Mouse (Mus musculus) midbrain, embryonic 12.5 days (tissue): ENCODE results near the gene Zfp978. TPM values are rescaled to one million over a fixed set of nuclear protein-coding genes. Genes with fewer than 3 reads are reported as not detected.
"Not testable (repeated sequence)": the region's sequence is repeated elsewhere in the genome, so short reads cannot be mapped to it uniquely, and the experiment has no call there.

Source experiments
- ATAC-seq: fragments of 200-750 bp; cut with Nextera tagmentation; 2 replicates; pipeline ENCODE4 v1.8.0; 2017; ENCODE audit warnings: low read depth, moderate TSS enrichment, moderate library complexity; ENCODE audit not compliant: low FRiP score
- H3K27ac ChIP-seq: fragments of 300-500 bp; sonication (generic); replicated peaks from 2 replicates; pipeline ENCODE4 v1.5.1; 2016; ENCODE audit warnings: mild to moderate bottlenecking
- H3K27me3 ChIP-seq: fragments of 300-500 bp; sonication (generic); 2 replicates; pipeline ENCODE4 v1.6.1; 2016; ENCODE audit warnings: mild to moderate bottlenecking
- H3K36me3 ChIP-seq: fragments of 300-500 bp; sonication (generic); 2 replicates; pipeline ENCODE4 v1.6.1; 2016
- H3K4me1 ChIP-seq: fragments of 300-500 bp; sonication (generic); 2 replicates; pipeline ENCODE4 v1.6.1; 2016
- H3K4me2 ChIP-seq: fragments of 300-500 bp; sonication (generic); replicated peaks from 2 replicates; pipeline ENCODE4 v1.6.1; 2016; ENCODE audit warnings: mild to moderate bottlenecking, moderate library complexity
- H3K4me3 ChIP-seq: fragments of 300-500 bp; sonication (generic); 2 replicates; pipeline ENCODE4 v1.5.1; 2016; ENCODE audit warnings: mild to moderate bottlenecking
- H3K9ac ChIP-seq: fragments of 300-500 bp; sonication (generic); replicated peaks from 2 replicates; pipeline ENCODE4 v1.6.1; 2016; ENCODE audit warnings: mild to moderate bottlenecking, moderate library complexity
- H3K9me3 ChIP-seq: fragments of 300-500 bp; sonication (generic); 2 replicates; pipeline ENCODE4 v1.6.1; 2016; ENCODE audit warnings: mild to moderate bottlenecking
- WGBS: fragments of 180-500 bp; shearing (Covaris S2); methylation state at CpG from one replicate; pipeline ENCODE4 v1.1.7; 2016; 5-methylcytosine and 5-hydroxymethylcytosine counted together
- polyA plus RNA-seq: library from polyadenylated mRNA; unstranded; fragments of >200 nt; fragmentation: Nextera tagmentation; extraction: Ambion mirVana; gene quantifications from 2 replicates; pipeline ENCODE4 v1.2.1, GENCODE M21; 2016

Zfp978 gene
- polyA plus RNA-seq, 1 experiment from 2014 or later = not detected

DNA sequence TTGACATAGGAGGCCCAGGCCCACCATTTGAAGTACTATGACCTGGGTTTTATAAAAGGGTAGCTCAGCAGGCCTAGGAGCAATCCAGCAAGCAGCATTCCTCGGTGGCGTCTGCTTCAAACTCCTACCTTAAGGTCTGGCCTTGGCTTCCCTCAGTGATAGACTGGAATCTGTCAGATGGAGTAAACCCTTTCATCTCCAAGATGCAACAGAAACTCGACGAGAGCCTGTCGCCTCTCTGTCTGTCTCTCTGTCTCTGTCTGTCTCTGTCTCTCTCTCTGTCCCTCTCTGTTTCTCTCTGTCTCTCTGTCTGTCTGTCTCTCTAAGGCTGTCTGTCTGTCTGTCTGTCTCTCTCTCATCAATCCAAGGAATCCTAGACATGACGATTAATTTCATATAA is 42.4 kb downstream of the Zfp978 start:
- ATAC-seq, H3K4me2 ChIP-seq, H3K27me3 ChIP-seq, H3K27ac ChIP-seq, H3K36me3 ChIP-seq, H3K4me1 ChIP-seq, H3K4me3 ChIP-seq, H3K9ac ChIP-seq: not testable (repeated sequence)
- 88% methylated on average over 6 of the region's 6 CpGs for WGBS
- H3K9me3 ChIP-seq = peaks cover 50% of the 10 kb centered on the region

DNA sequence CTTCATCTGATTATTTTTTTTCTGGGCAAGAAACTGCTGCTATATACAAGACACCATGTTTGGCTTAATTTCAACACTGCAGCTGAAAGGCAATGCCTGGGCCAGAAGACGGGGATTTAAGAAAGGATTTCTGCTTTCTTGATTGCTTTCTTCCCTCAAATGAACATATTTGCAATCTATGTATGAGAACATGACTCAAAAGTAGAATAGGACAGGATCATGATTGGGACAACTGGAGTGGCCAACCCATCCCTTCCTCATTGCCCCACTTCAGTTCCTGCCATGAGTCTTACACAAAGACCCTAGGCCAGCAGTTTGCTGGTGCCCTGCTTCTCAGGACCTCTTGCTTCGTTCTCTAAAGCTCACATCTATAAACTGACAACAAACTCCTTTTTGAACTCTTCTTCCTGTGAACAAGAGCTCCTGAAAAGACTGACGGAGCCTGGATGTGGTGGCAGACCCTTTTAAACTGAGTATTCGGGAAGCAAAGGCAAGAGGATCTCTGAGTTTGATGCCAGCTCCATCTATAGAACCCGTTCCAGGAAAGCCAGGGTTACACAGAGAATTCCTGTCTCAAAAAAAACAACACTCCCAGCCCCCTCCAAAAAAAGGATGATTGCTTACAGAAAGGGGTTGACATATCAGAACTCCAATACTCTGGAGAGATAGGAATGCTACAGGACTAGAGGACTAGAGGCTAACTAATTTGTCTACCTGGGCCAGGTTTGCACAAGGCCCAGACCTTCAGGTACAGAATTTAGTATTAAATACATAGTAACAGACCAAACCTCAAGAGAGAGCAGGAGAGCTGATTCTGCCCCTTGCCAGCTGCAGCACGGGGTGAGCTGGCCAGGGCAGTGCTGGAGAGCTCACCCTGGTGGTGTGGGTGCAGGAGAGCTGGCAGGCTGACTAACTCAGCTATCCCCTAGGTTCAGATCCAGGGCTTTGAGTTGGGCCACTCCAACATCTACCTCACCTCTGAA is 43.1 kb downstream of the Zfp978 start:
- not testable (repeated sequence) for H3K27me3 ChIP-seq, H3K9ac ChIP-seq, H3K4me2 ChIP-seq, H3K27ac ChIP-seq, H3K4me1 ChIP-seq, H3K4me3 ChIP-seq
- 0 out of 2 replicates have a peak, but pooled peaks have one; percentile 6 for ATAC-seq
- H3K36me3 ChIP-seq = peaks cover 11% of the 10 kb centered on the region
- WGBS = 73% methylated on average over 6 of the region's 6 CpGs
- H3K9me3 ChIP-seq = peaks cover 52% of the 10 kb centered on the region

DNA sequence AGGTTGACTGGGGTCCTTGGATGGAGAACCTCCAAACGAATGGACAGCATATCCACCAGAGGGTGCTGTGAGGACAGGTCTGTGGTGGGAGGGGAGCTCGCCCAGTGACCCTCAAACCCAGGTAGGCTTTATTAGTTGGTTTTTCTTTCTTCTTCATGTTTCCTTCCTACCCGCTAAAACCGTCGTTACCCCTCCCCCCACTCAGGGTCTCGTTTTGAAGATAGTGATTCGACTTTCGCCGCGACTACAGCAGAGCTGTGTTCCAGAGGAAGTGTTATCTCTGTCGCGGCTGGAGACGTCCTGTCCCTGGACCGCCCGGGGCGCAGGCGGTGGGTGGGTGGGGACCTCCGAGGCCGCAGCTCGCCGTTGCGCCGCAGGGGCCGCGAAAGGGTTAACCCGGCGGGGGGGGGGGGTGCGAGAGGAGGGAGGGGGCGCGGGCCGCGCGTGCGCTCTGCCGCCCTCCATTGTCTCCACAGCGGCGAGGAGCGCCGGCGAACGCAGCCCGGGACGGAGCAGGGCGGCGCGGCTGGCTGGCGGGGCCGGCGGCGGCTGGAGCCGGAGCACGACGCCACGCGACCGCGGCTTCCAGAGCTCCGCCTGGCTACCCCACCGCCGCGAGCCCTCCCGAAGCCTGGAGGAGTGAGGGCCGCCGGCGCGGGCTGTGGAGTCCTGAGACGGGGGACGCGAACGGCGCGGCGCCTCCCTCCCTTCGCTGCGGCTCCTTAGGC is 45.8 kb downstream of the Zfp978 start:
- Histone ChIP-seq H3K4me1 (no peaks in the 10 kb centered on the region), H3K9me3 (peaks cover 54% of the 10 kb centered on the region), H3K4me2 (peak overlapping the region; percentile 56), H3K9ac (peak overlapping the region; percentile 63), H3K36me3 (peaks cover 10% of the 10 kb centered on the region), H3K27ac (peak overlapping the region; percentile 61), H3K4me3 (peak overlapping the region; percentile 46), H3K27me3 (no peaks in the 10 kb centered on the region)
- ATAC-seq = peak; percentile 93
- WGBS = under 1% methylated on average over 38 of the region's 75 CpGs

GRCm38 (mm10) chr4:147407463-147407822 is 46.3 kb downstream of the Zfp978 start:
- Histone ChIP-seq H3K9ac (peak overlapping the region; percentile 63), H3K4me3 (peak overlapping the region; percentile 46), H3K36me3 (peaks cover 10% of the 10 kb centered on the region), H3K9me3 (peaks cover 48% of the 10 kb centered on the region), H3K4me1 (no peaks in the 10 kb centered on the region), H3K27me3 (no peaks in the 10 kb centered on the region), H3K27ac (peak overlapping the region; percentile 61), H3K4me2 (peak overlapping the region; percentile 56)
- 6% methylated on average over 7 of the region's 13 CpGs for WGBS
- ATAC-seq = no peak

DNA sequence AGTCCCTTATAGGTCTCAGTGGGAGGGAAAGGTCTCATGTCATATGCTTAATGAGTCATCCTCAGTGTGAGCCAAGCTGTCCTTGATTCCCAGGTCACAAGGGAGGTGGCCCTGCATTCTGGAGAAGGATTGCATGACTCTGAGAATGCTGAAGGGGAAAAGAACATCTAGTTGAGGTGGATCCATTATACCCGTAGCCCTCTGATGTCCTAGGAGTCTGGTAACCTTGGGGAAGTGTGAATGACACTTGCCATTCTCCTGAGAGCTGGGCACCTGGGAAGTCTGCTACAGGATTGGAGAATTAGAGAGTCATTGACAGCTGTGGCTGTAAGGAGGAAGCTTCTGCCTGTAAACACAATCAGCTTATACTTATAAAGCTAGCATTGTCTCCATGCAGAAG is 55.3 kb downstream of the Zfp978 start:
- H3K36me3 ChIP-seq, H3K27ac ChIP-seq, H3K9ac ChIP-seq, H3K4me1 ChIP-seq, H3K27me3 ChIP-seq, H3K4me2 ChIP-seq, H3K4me3 ChIP-seq: not testable (repeated sequence)
- WGBS = 81% methylated on average over 1 of the region's 1 CpGs
- peaks cover 54% of the 10 kb centered on the region for H3K9me3 ChIP-seq
- peak; percentile 8; the same call in 1 of the 2 replicates for ATAC-seq

DNA sequence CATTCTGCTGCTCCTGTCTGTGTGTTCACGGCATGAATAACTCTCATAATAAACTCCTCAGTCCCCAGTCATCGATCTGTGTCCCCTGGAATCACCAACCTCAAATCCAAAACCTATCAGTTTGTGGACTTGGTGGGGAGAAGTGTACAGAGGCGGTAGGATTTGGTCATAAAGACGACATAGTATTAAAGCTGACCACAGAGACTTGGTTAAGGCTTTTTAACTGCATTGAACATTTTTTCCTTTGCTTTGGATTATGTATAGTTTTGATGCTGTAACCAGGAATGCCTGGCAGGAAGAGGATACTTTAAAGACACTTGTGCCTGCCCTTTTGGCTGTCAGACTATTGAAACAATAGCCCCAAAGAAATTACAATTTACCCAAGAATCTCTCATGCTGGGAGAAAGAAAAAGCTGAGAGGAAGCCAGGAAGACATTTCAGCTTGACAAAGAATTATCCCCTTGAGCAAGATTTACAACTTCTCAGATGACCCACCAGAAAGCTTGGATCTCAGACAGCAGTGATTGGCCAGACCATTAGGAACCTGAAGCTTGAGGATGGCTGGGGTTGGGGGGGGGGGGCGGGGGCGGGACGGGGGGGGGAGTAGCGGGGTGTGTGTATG is 56.2 kb downstream of the Zfp978 start:
- no peaks in the 10 kb centered on the region for H3K27me3 ChIP-seq
- WGBS = 62% methylated on average over 8 of the region's 8 CpGs
- peak; percentile 24; the same call in 1 of the 2 replicates for ATAC-seq
- H3K4me1 ChIP-seq = no peaks in the 10 kb centered on the region
- H3K36me3 ChIP-seq = no peaks in the 10 kb centered on the region
- H3K4me3 ChIP-seq = no peak overlapping the region
- H3K4me2 ChIP-seq = no peak overlapping the region
- peaks cover 61% of the 10 kb centered on the region for H3K9me3 ChIP-seq
- no peak overlapping the region for H3K9ac ChIP-seq
- no peak overlapping the region for H3K27ac ChIP-seq

DNA sequence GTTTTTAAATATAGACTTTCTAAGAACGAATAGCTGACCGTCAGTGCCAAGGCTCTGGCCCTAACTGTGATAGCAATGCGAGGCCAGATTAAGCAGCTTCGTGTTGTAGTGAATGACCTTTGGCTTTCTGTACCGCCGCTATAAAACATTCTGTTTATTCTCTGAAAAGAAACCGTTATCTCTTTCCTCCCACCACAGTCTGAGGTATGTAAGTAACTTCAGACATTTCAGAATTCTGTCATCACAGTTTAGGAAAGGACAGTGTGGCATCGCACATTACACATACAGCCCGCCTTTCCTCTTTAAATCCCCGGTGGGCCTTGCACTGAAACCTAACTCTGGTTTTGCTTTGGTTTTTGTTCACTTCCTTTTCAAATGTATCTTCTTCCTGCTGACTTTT is 56.8 kb downstream of the Zfp978 start:
- ATAC-seq = no peak
- H3K9me3 ChIP-seq = peaks cover 63% of the 10 kb centered on the region
- no peak overlapping the region for H3K9ac ChIP-seq
- no peak overlapping the region for H3K27ac ChIP-seq
- no peak overlapping the region for H3K4me2 ChIP-seq
- H3K27me3 ChIP-seq = no peaks in the 10 kb centered on the region
- no peaks in the 10 kb centered on the region for H3K4me1 ChIP-seq
- H3K36me3 ChIP-seq = no peaks in the 10 kb centered on the region
- H3K4me3 ChIP-seq = no peak overlapping the region
- 66% methylated on average over 10 of the region's 10 CpGs for WGBS

GRCm38 (mm10) chr4:147418333-147418732 is 57.2 kb downstream of the Zfp978 start:
- H3K4me1 ChIP-seq = not testable (repeated sequence)
- peaks cover 67% of the 10 kb centered on the region for H3K9me3 ChIP-seq

DNA sequence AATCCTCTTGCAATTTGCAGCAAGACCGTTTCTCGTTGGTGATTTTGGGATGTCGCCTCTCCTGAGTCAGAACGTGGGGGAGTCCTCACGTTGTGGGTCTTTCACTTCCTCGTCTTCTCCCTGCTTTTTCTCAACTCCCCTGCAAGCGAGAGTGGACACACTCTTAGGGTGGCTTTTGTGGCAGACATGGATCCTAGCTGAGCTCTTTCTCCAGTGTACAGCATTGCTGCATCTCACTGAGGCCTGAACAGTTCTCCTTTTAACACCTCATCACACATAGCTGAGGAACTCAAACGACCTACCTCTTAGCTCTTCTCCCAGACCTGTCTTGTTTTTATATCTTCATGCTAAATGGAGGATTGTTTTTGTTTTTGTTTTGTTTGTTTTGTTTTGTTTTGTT is 58.1 kb downstream of the Zfp978 start:
- H3K4me3 ChIP-seq, H3K4me1 ChIP-seq, ATAC-seq, H3K36me3 ChIP-seq, H3K27ac ChIP-seq, H3K27me3 ChIP-seq, H3K9ac ChIP-seq, H3K4me2 ChIP-seq: not testable (repeated sequence)
- peaks cover 71% of the 10 kb centered on the region for H3K9me3 ChIP-seq
- WGBS = 84% methylated on average over 8 of the region's 8 CpGs

More at GRCm38 (mm10) chr4:147418333-147418732, 57.2 kb downstream of the Zfp978 start:
- H3K36me3 ChIP-seq, H3K27me3 ChIP-seq, H3K9ac ChIP-seq, H3K27ac ChIP-seq, H3K4me3 ChIP-seq, H3K4me2 ChIP-seq, ATAC-seq: not testable (repeated sequence)
- WGBS = 49% methylated on average over 7 of the region's 7 CpGs

DNA sequence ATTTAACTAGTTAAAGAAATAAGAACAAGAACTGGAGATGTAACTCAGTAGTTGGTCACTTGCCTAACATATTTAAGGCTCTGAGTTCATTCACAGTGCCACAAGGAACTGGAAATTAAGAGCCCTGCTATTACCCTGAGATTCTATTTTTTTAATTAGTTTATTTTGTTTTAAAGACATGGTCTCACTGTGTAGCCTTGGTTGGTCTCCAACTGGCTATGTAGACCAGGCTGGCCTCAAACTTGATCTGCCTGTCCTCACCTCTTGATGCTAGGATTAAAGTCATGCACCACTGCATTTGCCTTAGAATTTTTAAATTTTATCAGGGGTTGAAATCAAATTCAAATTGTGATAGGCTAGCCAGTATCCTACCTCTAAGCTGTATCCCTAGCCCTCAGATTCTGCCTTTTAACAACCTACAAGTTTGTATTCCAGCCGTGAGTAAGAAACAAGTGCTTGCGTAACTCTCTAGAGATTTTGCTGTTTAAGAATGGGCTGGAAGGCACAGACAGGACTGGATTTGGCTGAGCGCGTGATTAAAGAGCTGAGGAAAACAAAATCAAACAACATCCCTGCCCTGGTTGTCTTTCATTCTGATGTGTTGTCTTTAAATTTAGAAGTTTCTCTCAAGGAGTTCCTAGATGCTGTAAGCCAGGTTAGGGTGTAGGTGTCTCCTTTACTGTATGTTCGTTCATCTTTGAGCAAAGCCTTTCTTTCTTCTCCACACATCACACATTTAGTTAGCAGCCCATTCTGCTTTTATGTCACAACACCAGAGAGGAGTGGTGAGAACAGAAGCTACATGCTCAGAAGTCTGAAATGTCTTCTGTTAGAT is 58.9 kb downstream of the Zfp978 start:
- not testable (repeated sequence) for ATAC-seq, H3K4me1 ChIP-seq, H3K27ac ChIP-seq, H3K36me3 ChIP-seq, H3K4me2 ChIP-seq, H3K4me3 ChIP-seq, H3K27me3 ChIP-seq, H3K9ac ChIP-seq
- WGBS = 81% methylated on average over 5 of the region's 5 CpGs
- peaks cover 73% of the 10 kb centered on the region for H3K9me3 ChIP-seq

DNA sequence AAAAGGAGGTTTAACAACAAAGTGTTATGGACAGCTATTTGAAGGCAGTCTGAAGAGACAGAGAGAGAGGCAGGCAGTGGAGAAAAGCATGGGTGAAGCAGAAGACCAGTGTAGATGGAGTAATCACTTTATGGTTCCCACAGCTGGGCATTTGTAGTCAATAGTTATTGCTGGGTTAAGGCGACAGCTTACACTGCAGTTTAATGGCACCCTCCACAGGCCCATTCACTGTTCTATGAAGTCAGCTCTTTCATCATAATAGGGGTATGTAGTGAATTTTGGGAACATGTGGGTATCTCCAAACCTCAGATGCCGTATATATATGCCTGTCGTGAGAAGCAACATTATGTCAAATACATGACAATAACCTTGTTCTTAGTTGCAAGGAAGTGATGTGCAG is 59.7 kb downstream of the Zfp978 start:
- Histone ChIP-seq H3K4me2 (no peak overlapping the region), H3K36me3 (no peaks in the 10 kb centered on the region), H3K9me3 (peaks cover 81% of the 10 kb centered on the region), H3K4me1 (no peaks in the 10 kb centered on the region), H3K27me3 (no peaks in the 10 kb centered on the region), H3K4me3 (no peak overlapping the region), H3K27ac (no peak overlapping the region), H3K9ac (no peak overlapping the region)
- WGBS = 68% methylated on average over 3 of the region's 3 CpGs
- ATAC-seq = no peak
